Mouse (Mus musculus): Measurements from ENCODE around the gene Teddm1a. TPM values are rescaled to one million over a fixed set of nuclear protein-coding genes. Genes with fewer than 3 reads are reported as not detected.

Teddm1a gene
- polyA plus RNA-seq, 1 experiment from 2014 or later: not detected

DNA sequence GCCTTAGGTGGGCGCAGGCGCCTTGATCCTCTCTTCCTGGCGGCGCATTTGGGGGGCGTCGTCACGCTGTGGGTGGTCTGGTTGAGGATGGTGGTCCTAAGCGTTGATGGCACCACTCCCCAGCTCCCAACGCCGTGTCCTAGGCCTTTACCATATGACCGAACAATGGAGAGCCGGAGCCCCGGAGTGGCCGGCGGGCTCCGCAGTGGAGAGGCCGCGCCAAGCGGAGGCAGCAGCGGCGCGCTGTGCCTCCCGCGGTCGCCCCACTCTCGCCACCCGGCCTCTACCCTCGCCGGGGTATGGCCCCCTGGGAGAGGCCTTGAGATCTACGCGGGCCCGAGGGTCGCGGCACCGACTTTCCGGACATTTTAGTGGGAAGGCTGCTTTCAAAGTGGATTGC is 8.8 kb downstream of the Teddm1a start:
- 0% methylated on average over 25 of the region's 36 CpGs for WGBS
- DNase-seq (ENCODE audit: low spot score): peak; percentile 61
- Histone ChIP-seq H3K9ac (ENCODE audit: low read depth, low read length) (peak overlapping the region; percentile 81), H3K36me3 (ENCODE audit: control insufficient read depth, insufficient read depth, low read length) (peaks cover 29% of the 10 kb centered on the region), H3K9me3 (ENCODE audit: control insufficient read depth, low read length) (no peaks in the 10 kb centered on the region), H3K4me1 (ENCODE audit: control insufficient read depth, insufficient read depth, low read length) (peaks cover 15% of the 10 kb centered on the region; the same call in 1 of the 2 replicates), H3K27me3 (replicated peaks; ENCODE audit: control insufficient read depth, insufficient read depth, low read length) (no peaks in the 10 kb centered on the region), H3K4me3 (ENCODE audit: low read depth, low read length) (peak overlapping the region; percentile 79), H3K27ac (replicated peaks; ENCODE audit: low read depth, low read length) (peak overlapping the region; percentile 96), H3K4me2 (ENCODE audit: low read depth, low read length) (peak overlapping the region; percentile 82)
- ATAC-seq (ENCODE audit: low read depth): peak; percentile 28

DNA sequence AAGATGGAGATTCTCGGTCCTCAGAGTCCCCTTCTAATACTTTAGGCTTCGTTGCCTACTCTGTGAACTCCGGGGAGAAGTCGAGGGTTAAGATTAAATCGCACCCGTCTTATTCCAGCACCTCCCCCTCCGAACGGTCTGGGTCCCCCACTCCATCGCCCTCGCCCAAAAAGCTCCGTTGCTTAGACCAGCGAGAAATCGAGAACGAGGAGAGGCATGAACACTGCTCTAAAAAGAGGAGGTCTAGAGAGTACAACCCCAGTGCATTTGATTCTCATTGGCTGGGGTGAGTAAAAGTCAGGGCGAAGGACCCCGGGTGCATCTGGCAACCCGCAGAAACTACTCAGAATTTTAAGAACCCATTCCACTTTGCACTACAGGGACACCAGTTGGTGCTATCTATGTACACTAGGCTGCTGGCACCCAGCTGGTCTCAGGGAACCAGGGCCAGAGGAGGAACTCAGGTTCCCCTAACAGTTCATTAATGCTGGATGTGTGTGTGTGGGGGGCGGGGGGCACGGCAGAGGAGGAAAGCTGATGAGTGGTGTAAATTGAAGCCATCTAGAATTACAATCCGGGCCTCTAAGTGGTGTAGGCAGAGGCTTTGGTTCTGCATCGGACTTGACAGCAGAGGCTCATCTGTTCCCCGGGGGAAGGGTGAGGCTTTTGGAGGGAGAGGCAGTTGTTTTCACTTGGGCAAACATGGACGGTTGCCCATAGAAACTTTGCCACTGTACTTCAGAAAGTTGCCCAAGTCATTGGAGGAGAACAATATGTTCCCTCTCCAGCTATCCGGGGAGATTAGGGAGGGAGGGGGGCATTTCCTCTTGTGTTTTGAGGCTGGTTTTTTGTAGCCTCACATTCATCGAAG is 9.6 kb downstream of the Teddm1a start:
- DNase-seq (ENCODE audit: low spot score) (peak; percentile 84), ATAC-seq (ENCODE audit: low read depth) (no peak)
- H3K27ac ChIP-seq (replicated peaks; ENCODE audit: low read depth, low read length): peak overlapping the region; percentile 96
- H3K4me1 ChIP-seq (ENCODE audit: control insufficient read depth, insufficient read depth, low read length): peaks cover 15% of the 10 kb centered on the region; the same call in 1 of the 2 replicates
- no peaks in the 10 kb centered on the region for H3K27me3 ChIP-seq (replicated peaks; ENCODE audit: control insufficient read depth, insufficient read depth, low read length)
- H3K9ac ChIP-seq (ENCODE audit: low read depth, low read length): peak overlapping the region; percentile 81
- peak overlapping the region; percentile 79 for H3K4me3 ChIP-seq (ENCODE audit: low read depth, low read length)
- WGBS: under 1% methylated on average over 25 of the region's 25 CpGs
- no peaks in the 10 kb centered on the region for H3K9me3 ChIP-seq (ENCODE audit: control insufficient read depth, low read length)
- H3K36me3 ChIP-seq (ENCODE audit: control insufficient read depth, insufficient read depth, low read length): peaks cover 35% of the 10 kb centered on the region
- H3K4me2 ChIP-seq (ENCODE audit: low read depth, low read length): peak overlapping the region; percentile 82

- Histone ChIP-seq H3K27ac (replicated peaks; ENCODE audit: low read depth, low read length) (no peak overlapping the region), H3K4me1 (ENCODE audit: control insufficient read depth, insufficient read depth, low read length) (peaks cover 15% of the 10 kb centered on the region; the same call in 1 of the 2 replicates), H3K4me2 (ENCODE audit: low read depth, low read length) (peak overlapping the region; percentile 82; the same call in 1 of the 2 replicates), H3K4me3 (ENCODE audit: low read depth, low read length) (no peak overlapping the region), H3K27me3 (replicated peaks; ENCODE audit: control insufficient read depth, insufficient read depth, low read length) (no peaks in the 10 kb centered on the region), H3K36me3 (ENCODE audit: control insufficient read depth, insufficient read depth, low read length) (peaks cover 54% of the 10 kb centered on the region), H3K9me3 (ENCODE audit: control insufficient read depth, low read length) (no peaks in the 10 kb centered on the region), H3K9ac (ENCODE audit: low read depth, low read length) (no peak overlapping the region)
- no peak for ATAC-seq (ENCODE audit: low read depth)
- peak; percentile 48 for DNase-seq (ENCODE audit: low spot score)
- 77% methylated on average over 13 of the region's 13 CpGs for WGBS
Measured at GRCm38 (mm10) chr1:153903006-153903405, 11.5 kb downstream of the Teddm1a start.

- Histone ChIP-seq H3K9me3 (ENCODE audit: control insufficient read depth, low read length) (no peaks in the 10 kb centered on the region), H3K9ac (ENCODE audit: low read depth, low read length) (no peak overlapping the region), H3K4me3 (ENCODE audit: low read depth, low read length) (no peak overlapping the region), H3K27ac (replicated peaks; ENCODE audit: low read depth, low read length) (no peak overlapping the region), H3K4me1 (ENCODE audit: control insufficient read depth, insufficient read depth, low read length) (peaks cover 12% of the 10 kb centered on the region; the same call in 1 of the 2 replicates), H3K4me2 (ENCODE audit: low read depth, low read length) (no peak overlapping the region), H3K27me3 (replicated peaks; ENCODE audit: control insufficient read depth, insufficient read depth, low read length) (no peaks in the 10 kb centered on the region), H3K36me3 (ENCODE audit: control insufficient read depth, insufficient read depth, low read length) (peaks cover 66% of the 10 kb centered on the region)
- DNase-seq (ENCODE audit: low spot score) (no peak), ATAC-seq (ENCODE audit: low read depth) (no peak)
- 86% methylated on average over 14 of the region's 14 CpGs for WGBS
Measured at GRCm38 (mm10) chr1:153904236-153904635, 12.7 kb downstream of the Teddm1a start.

DNA sequence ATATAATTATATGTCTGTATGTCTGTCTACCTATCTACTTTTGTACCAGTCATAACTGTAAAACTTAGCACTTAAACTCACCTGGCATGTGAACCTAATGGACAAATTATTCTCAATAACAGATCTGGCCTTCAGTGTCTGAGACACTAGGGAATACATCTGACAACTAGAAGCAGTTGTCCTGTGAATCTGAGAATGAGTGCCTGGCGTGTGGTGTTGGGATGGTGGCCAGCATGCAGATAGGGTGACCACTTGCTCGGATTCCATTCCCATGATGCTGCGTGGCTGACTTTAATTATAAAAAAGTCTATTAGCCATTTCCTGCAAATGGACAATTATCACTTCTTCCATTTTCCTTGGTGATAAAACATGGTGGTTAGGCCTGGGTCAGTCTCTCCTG is 14.3 kb downstream of the Teddm1a start:
- H3K4me3 ChIP-seq (ENCODE audit: low read depth, low read length): no peak overlapping the region
- DNase-seq (ENCODE audit: low spot score): no peak
- no peaks in the 10 kb centered on the region for H3K27me3 ChIP-seq (replicated peaks; ENCODE audit: control insufficient read depth, insufficient read depth, low read length)
- no peak overlapping the region for H3K9ac ChIP-seq (ENCODE audit: low read depth, low read length)
- 83% methylated on average over 3 of the region's 3 CpGs for WGBS
- no peak for ATAC-seq (ENCODE audit: low read depth)
- no peak overlapping the region for H3K4me2 ChIP-seq (ENCODE audit: low read depth, low read length)
- no peaks in the 10 kb centered on the region for H3K9me3 ChIP-seq (ENCODE audit: control insufficient read depth, low read length)
- peaks cover 78% of the 10 kb centered on the region for H3K36me3 ChIP-seq (ENCODE audit: control insufficient read depth, insufficient read depth, low read length)
- H3K4me1 ChIP-seq (ENCODE audit: control insufficient read depth, insufficient read depth, low read length): peaks cover 12% of the 10 kb centered on the region; the same call in 1 of the 2 replicates
- no peak overlapping the region for H3K27ac ChIP-seq (replicated peaks; ENCODE audit: low read depth, low read length)

- Histone ChIP-seq H3K4me3 (ENCODE audit: low read depth, low read length) (no peak overlapping the region), H3K36me3 (ENCODE audit: control insufficient read depth, insufficient read depth, low read length) (peaks cover 71% of the 10 kb centered on the region), H3K27me3 (replicated peaks; ENCODE audit: control insufficient read depth, insufficient read depth, low read length) (no peaks in the 10 kb centered on the region), H3K9me3 (ENCODE audit: control insufficient read depth, low read length) (no peaks in the 10 kb centered on the region), H3K4me2 (ENCODE audit: low read depth, low read length) (no peak overlapping the region), H3K27ac (replicated peaks; ENCODE audit: low read depth, low read length) (no peak overlapping the region), H3K9ac (ENCODE audit: low read depth, low read length) (no peak overlapping the region), H3K4me1 (ENCODE audit: control insufficient read depth, insufficient read depth, low read length) (no peaks in the 10 kb centered on the region)
- 89% methylated on average over 6 of the region's 6 CpGs for WGBS
- ATAC-seq (ENCODE audit: low read depth) (no peak), DNase-seq (ENCODE audit: low spot score) (no peak)
Measured at GRCm38 (mm10) chr1:153908208-153908607, 16.7 kb downstream of the Teddm1a start.

DNA sequence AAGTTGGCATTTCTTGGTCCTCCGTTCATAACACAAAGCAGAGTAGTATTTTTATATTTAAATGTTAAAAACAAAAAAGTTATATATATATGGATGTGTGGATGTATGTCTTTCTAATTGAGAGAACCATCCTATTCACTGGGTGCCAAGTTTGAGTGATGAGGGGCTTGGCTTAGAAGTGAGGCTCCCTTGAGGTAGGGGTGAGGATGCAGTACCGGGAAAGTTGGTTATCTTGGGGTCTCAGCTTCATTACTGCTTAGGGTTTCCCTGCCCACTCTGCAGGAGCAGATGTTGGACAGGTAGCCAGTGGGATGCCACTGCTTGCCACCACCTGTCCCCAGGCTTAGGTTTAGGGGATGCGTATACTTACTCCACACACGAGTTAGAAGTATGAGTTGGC is 17.2 kb downstream of the Teddm1a start:
- H3K9me3 ChIP-seq (ENCODE audit: control insufficient read depth, low read length): no peaks in the 10 kb centered on the region
- no peak overlapping the region for H3K4me3 ChIP-seq (ENCODE audit: low read depth, low read length)
- H3K4me1 ChIP-seq (ENCODE audit: control insufficient read depth, insufficient read depth, low read length): no peaks in the 10 kb centered on the region
- no peak overlapping the region for H3K27ac ChIP-seq (replicated peaks; ENCODE audit: low read depth, low read length)
- DNase-seq (ENCODE audit: low spot score) (no peak), ATAC-seq (ENCODE audit: low read depth) (no peak)
- H3K36me3 ChIP-seq (ENCODE audit: control insufficient read depth, insufficient read depth, low read length): peaks cover 66% of the 10 kb centered on the region
- H3K9ac ChIP-seq (ENCODE audit: low read depth, low read length): no peak overlapping the region
- 86% methylated on average over 4 of the region's 4 CpGs for WGBS
- H3K4me2 ChIP-seq (ENCODE audit: low read depth, low read length): no peak overlapping the region
- H3K27me3 ChIP-seq (replicated peaks; ENCODE audit: control insufficient read depth, insufficient read depth, low read length): no peaks in the 10 kb centered on the region

DNA sequence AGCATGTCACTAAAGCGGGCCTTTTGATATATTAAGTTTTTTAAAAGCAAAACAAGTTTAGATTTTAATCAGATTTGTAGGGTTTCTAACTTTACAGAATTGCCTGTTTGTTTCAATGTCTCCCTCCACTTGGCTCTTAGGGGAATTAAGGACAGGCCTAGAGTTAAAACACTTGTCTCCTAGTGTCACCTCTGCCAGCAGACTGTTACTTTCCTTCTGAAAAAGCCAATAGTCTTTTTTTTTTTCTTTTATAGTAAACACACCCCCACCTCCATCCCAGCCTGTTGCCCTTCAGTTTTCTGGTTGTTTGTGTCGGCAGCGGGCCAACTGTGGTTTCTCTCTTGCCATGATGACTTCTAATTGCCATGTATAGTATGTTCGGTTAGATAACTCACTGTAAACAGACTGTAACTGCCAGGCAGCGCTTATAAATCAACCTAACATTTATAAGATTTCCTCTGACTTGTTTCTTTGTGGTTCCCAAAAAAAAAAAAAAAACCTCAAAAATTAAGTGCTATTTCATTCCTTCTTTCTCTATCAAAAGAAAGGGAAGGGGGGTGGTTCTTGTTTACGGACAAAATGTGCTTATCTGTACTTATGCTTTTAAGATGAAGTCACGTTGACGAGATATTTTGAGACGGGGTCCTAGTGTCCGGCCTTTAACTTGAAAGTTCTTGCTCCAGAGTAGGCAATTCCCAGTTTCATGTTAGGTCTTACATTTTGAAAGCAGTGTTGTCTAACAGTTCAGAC is 17.8 kb downstream of the Teddm1a start:
- Histone ChIP-seq H3K27me3 (replicated peaks; ENCODE audit: control insufficient read depth, insufficient read depth, low read length) (no peaks in the 10 kb centered on the region), H3K27ac (replicated peaks; ENCODE audit: low read depth, low read length) (no peak overlapping the region), H3K4me1 (ENCODE audit: control insufficient read depth, insufficient read depth, low read length) (no peaks in the 10 kb centered on the region), H3K9me3 (ENCODE audit: control insufficient read depth, low read length) (no peaks in the 10 kb centered on the region), H3K9ac (ENCODE audit: low read depth, low read length) (no peak overlapping the region), H3K36me3 (ENCODE audit: control insufficient read depth, insufficient read depth, low read length) (peaks cover 60% of the 10 kb centered on the region), H3K4me3 (ENCODE audit: low read depth, low read length) (no peak overlapping the region), H3K4me2 (ENCODE audit: low read depth, low read length) (no peak overlapping the region)
- WGBS: 79% methylated on average over 10 of the region's 10 CpGs
- ATAC-seq (ENCODE audit: low read depth): no peak
- DNase-seq (ENCODE audit: low spot score): peak; percentile 73
